Mouse (Mus musculus) layer of hippocampus, postnatal 36 days (tissue): Measurements from ENCODE around the gene Cd300ld5. TPM values are rescaled to one million over a fixed set of nuclear protein-coding genes. Genes with fewer than 3 reads are reported as not detected.
"Not testable (repeated sequence)": the region's sequence is repeated elsewhere in the genome, so short reads cannot be mapped to it uniquely, and the experiment has no call there.

ENCODE experiments used
- DNase-seq, 2 experiments: peaks; one replicate each; pipeline ENCODE4 v3.0.0; 2022
- total RNA-seq, 2 experiments: library from RNA; stranded (reverse); gene quantifications; 2 replicates each; pipeline ENCODE4 v1.2.3; 2021

Gene Cd300ld5
- total RNA-seq, result 1 to 10 TPM in 1 of 2 experiments, not detected in 1; 1.8 TPM

DNA sequence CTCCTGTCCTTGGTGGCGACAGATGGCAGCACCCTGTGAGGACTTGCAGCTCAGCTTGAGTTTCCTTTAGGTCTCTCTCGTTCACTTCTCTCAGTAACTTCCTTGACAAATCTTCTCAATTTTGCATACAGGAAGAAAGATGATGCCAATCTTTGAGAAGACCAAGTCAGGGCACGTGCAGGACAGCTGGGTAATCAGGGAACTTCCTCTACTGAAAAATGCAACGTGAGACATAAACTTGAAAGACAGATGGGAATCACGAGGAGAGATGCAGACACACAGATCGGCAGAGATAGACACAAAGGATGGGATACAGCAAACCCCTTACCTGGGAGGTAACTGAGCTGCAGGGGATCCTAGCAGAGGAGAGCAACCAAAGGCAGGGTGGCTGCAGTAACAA, at the start of gene Cd300ld5:
Gene Cd300ld5, minus strand, starts transcription at position 101 of the 400 bp plus-strand sequence.
- DNase-seq, result not testable (repeated sequence)

- no peak for DNase-seq
These were observed 48.6 kb upstream of the Cd300ld5 start for GRCm38 (mm10) chr11:115086213-115086612.

- DNase-seq, result no peak
These were observed 47.5 kb upstream of the Cd300ld5 start for GRCm38 (mm10) chr11:115085064-115085463.

GRCm38 (mm10) chr11:115084595-115084994, 47.0 kb upstream of the Cd300ld5 start:
- no peak for DNase-seq

GRCm38 (mm10) chr11:115083376-115084139, 46.0 kb upstream of the Cd300ld5 start:
- DNase-seq, result peak; percentile 49 to 66

DNA sequence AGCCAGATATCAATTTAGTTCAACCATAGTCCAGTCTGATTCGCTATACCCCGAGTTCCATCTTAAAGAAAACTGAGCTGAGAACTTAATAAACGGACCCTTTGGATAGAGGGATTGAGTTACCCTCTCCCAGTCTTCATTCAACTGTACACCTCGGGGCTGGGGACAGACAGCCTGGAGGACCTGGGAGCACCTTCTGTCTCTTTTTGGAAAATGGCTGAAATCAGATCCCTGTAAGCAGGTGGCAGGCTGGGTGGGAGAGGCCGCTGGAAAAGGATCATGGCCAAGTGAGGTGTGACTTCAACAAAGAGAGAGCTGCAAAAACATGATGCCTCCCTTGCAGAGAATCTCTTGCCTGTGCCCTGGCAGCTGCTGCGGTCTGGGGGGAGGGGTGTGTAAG, 44.6 kb upstream of the Cd300ld5 start:
- DNase-seq, result no peak

DNA sequence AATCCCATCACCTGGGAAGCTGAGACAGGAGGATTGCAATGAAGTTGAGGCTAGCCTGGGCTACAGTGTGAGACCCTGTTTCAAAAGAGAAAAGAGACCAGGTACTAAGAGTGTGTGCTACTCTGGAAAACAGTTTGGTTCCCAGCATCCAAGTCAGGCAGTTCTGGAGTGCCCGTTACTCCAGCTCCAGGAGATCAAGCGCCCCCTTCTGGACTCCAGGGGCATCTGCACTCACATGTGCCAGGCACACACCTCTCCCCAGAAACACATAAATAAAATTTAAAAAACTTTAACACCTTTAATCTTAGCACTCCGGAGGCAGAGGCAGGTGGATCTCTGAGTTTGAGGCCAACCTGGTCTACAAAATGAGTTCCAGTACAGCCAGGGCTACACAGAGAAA, 43.8 kb upstream of the Cd300ld5 start:
- no peak for DNase-seq

DNA sequence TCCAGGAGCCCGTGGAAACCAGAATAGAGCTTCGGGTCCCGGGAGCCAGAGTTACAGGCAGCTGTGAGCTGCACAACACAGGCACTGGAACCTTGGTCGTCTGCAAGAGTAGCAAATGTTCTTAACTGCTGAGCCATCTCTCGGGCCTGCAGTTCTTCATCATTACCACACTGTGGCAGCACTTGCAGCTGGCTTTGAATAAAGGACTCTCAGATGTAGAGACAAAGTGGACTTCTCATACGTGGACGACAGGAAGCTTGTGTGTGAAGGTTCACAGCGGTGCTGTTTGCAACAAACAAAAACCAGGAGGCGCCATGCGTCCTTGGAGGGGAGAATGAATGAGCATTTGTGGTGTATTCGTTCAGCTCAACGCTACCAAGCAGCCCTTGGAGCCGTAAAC, 43.3 kb upstream of the Cd300ld5 start:
- peak in 1 of 2 experiments; percentile 41 for DNase-seq

DNA sequence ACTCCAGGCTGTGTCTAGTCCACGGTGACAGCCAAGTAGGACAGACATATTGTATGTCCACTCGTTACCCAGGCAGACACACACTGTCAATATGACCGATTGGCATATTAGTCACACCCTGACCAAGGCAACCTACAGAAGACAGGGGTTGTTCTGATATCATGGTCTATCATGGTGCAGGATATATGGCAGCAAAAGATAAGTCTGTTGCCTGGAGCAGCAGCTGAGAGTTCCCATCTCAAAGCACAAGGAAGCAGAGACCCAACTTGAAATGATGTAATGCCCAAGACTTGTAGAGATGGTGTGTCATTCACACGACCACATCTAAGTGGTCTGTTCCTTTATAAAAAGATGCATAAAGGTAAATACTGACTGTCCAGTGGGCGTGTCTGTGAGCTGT, 41.1 kb upstream of the Cd300ld5 start:
- no peak for DNase-seq

DNA sequence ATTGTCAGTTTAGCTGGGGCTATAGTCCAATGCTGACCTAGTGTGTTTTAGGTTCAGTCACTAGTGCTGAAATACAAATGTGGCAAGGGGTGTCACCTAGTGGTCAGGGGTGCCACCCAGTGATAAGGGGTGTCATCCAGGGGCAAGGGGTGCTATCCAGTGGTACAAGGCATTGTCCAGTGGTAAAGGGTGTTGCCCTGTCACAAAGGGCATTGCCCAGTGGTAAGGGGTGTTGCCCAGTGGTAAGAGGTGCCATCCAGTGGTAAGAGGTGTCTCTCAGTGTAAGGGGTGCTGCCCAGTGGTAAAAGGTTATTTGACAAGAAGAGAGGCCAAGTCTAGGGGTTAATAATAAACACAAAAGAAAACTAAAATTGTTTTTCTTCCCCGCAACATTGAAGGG, 39.9 kb upstream of the Cd300ld5 start:
- DNase-seq, result no peak

GRCm38 (mm10) chr11:115075859-115076258, 38.3 kb upstream of the Cd300ld5 start:
- no peak for DNase-seq

DNA sequence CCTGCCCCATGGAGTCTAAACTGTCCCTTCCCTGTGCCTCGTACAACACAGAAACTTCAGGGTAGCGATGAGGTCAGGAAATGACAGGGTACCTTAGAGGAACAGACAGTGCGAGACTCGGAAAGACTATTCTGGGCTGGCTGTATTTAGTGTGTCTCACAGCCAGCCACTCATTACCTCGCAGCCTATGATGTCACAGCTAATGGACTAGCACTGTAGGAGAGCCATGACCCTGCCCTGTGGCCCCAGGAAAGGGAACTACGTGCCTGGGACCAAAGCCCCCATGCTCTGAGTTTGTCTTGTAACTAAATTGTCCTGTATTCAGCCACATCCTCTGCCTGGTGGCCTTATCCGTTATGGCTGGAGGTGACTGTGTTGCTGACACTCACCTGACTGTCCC, 37.8 kb upstream of the Cd300ld5 start:
- DNase-seq, result no peak

- DNase-seq, result no peak
These were observed 35.4 kb upstream of the Cd300ld5 start for GRCm38 (mm10) chr11:115073002-115073401.

- DNase-seq, result no peak
These were observed 34.2 kb upstream of the Cd300ld5 start for GRCm38 (mm10) chr11:115071631-115072294.

GRCm38 (mm10) chr11:115071015-115071551, 33.5 kb upstream of the Cd300ld5 start:
- no peak for DNase-seq

DNA sequence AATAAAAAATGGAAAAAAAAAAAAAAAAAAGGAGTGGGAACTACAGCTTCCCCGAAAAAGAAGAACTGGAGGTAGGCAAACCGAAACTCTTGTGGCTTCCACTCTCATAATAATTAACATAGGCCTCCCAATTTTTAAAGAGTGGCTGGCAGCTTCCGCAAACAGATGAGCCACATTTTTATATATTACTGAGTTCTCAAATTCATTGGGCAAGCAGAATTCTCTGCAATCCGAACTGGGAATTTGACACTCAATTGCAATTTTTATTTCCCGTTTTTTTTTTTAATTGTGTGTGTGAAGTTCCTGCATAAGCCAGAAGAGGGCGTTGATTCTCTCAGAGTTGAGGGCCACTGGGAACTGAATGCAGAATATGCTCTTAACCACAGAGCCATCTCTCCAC, 29.2 kb upstream of the Cd300ld5 start:
- DNase-seq, result no peak

GRCm38 (mm10) chr11:115062077-115062476, 24.5 kb upstream of the Cd300ld5 start, which contains the start of gene Cd300e:
Gene Cd300e (minus strand): TSS chr11:115062177.
- DNase-seq, result no peak

DNA sequence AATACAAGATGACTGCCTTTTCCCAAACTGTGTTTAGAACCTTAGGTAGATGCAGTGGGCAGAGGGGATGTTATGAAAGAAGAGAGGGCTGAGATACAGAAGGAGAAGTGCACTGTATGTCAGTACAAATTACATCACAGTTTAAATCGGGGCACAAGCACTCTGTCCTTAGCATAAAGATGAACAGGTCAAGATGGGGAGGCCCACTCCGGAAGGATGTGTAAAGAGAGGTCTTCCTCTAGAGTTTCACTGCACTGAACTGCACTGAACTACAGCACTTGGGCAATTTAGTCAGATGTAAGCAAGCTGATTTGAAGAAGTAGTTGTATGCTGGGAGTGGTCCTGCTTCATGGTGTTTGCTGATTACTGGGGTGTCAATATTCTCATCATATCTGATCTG, 22.2 kb upstream of the Cd300ld5 start:
- DNase-seq, result no peak

DNA sequence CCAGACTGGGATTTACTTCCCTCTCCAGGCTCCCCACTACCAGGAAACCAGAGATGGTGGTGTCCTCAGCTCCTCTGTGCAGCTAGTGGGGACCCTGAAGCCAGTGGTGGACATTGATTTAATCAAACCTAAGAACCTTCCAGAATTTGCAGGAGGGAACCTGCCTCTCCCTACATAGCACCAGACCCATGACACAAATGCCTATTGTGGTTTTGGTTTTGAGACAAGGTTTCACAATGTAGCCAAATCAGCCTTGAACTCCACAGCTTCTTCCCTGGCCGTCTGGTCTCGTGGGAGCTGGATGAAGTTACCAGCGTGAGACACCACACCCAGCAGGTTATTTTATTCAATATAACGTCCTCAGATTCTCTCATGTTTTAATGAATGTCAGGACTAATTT, 21.1 kb upstream of the Cd300ld5 start:
- DNase-seq, result no peak

DNA sequence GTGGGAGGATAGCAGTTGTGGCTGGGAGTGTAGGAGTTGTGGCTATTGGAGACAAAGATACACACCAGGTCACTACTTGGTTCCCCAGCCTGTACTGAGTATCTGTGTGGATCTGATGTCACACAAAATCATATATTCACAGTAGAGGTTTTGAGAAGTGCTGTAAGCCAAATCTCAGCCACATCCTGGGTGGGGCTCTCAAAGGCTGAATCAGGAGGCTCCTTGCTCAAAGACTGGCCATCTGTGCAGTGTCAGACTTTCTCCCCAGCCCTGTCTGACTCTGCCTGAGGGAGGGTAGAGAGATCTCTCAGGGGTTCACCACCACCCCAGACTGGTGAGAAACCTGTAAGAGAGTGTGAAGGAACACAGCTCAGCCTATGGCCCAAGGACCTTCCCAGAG, 17.0 kb upstream of the Cd300ld5 start:
- DNase-seq, result no peak

GRCm38 (mm10) chr11:115052991-115053390, 15.4 kb upstream of the Cd300ld5 start:
- DNase-seq, result no peak

DNA sequence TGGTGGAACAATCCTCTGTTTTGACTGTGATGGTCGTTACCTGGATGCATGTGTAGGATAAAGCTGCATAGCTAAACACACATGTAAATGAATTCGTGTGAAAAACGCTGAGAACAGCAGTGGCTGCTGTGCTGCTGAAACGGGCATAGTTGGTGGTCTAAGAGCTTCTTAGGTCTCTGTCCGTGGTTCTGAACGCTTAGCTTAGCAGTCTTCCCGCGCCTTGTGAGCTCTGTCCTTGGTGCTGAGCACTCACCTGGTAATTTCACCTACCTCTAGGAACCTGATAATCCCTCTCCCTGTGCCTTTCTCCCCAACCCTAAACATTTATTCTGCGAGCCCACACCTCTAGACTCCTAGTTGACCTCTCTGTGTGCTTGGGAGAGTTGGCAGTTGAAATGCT, 14.6 kb upstream of the Cd300ld5 start:
- no peak for DNase-seq

GRCm38 (mm10) chr11:115049282-115049895, 11.8 kb upstream of the Cd300ld5 start:
- DNase-seq, result no peak
